Mouse (Mus musculus) small intestine, adult 2 months (tissue): ENCODE results near the gene Daxx.

ENCODE experiments used
- CTCF ChIP-seq: fragments of 200-500 bp; IDR thresholded peaks from 2 replicates; pipeline ENCODE4 v1.5.1; 2012; ENCODE audit warnings: low read depth, mild to moderate bottlenecking, control low read depth, inconsistent platforms, low read length, moderate library complexity, mixed read lengths; ENCODE audit not compliant: insufficient replicate concordance, insufficient read length; ENCODE audit errors: extremely low read depth
- POLR2A ChIP-seq: fragments of 200-500 bp; IDR thresholded peaks from 2 replicates; pipeline ENCODE4 v1.6.1; 2012; ENCODE audit warnings: low read depth, mild to moderate bottlenecking, control low read depth, inconsistent platforms, low read length, moderate library complexity

DNA sequence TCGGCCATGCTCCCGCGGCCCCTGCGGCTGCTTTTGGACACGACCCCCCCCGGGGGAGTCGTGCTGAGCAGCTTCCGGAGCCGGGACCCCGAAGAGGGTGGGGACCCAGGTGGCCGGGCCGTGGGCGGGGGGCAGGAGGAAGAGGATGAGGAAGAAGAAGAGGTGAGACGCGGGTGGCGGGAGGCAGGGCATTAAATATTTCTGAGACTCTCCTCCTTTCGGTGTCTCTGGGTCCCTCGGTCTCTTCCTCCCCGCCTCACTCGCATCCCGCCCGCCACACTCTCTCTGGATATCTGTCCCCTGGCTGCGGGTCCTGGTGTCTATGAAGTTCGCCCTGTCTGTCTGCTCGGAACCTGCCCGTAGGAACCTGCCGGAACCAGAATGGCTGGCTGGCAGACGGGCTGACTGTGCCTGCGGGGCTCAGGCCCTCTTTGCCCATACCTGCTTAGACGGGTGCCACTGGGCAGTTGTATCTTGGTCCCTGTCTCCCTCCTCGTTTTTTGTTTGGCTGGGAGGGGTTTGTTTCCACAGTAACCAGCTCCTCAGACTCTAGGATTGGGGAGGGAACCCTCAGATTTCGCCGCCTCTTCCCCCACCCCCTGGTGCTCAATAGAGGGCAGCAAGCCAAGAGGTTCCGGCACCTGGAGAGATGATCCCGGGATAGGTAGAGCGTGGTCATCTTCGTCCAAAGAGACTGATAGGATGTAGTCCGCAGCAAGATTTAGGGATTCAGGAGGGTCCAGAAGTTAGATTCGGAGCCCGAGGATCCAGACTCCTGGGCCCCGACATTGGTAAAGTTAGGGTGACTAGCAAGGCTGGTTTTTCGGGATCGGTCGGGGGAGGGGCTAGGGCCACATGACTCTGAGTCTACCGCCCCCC, 21.3 kb downstream of the Daxx start:
- TF ChIP-seq POLR2A (peak; percentile 37; the same call in 1 of the 2 replicates), CTCF (no peak)
